Mouse (Mus musculus) bone marrow macrophage, adult 2 months (primary cell): Measurements from ENCODE around the gene Tubgcp4. TPM values are rescaled to one million over a fixed set of nuclear protein-coding genes. Genes with fewer than 3 reads are reported as not detected.

Experiments used
- H3K27ac ChIP-seq: 2 replicates; pipeline ENCODE4 v1.5.1; 2012; ENCODE audit warnings: low read depth, low read length; ENCODE audit not compliant: insufficient read depth
- H3K4me1 ChIP-seq: 2 replicates; pipeline ENCODE4 v1.6.1; 2012; ENCODE audit warnings: low read length; ENCODE audit not compliant: control insufficient read depth, insufficient read depth
- H3K4me3 ChIP-seq: 2 replicates; pipeline ENCODE4 v1.5.1; 2012; ENCODE audit warnings: mild to moderate bottlenecking, low read length, moderate library complexity; ENCODE audit not compliant: insufficient read depth
- CTCF ChIP-seq: IDR thresholded peaks from 2 replicates; pipeline ENCODE4 v1.5.1; 2012; ENCODE audit warnings: low read depth, mild to moderate bottlenecking, low read length, moderate library complexity
- POLR2A ChIP-seq: IDR thresholded peaks from 2 replicates; pipeline ENCODE4 v1.6.1; 2012; ENCODE audit warnings: mild to moderate bottlenecking, low read depth, low read length, borderline replicate concordance
- polyA plus RNA-seq: library from polyadenylated mRNA; stranded (reverse); fragments of >200 nt; gene quantifications from 2 replicates; pipeline ENCODE4 v1.2.4, GENCODE M21; 2012; ENCODE audit not compliant: missing spikeins, insufficient read depth, insufficient read length

Tubgcp4 gene
- polyA plus RNA-seq, 1 experiment = 61.9 TPM

GRCm38 (mm10) chr2:121195466-121195865 lies 25.0 kb downstream of the Tubgcp4 start:
- Histone ChIP-seq H3K4me1 (no peaks in the 10 kb centered on the region), H3K27ac (no peak overlapping the region), H3K4me3 (no peak overlapping the region)
- no peak for TF ChIP-seq POLR2A

GRCm38 (mm10) chr2:121204276-121204675 lies 33.8 kb downstream of the Tubgcp4 start:
- TF ChIP-seq POLR2A = no peak
- TF ChIP-seq CTCF = no peak
- H3K4me1 ChIP-seq = no peaks in the 10 kb centered on the region
- H3K27ac ChIP-seq = no peak overlapping the region
- H3K4me3 ChIP-seq = no peak overlapping the region

GRCm38 (mm10) chr2:121206541-121206940 lies 36.1 kb downstream of the Tubgcp4 start:
- Histone ChIP-seq H3K4me3 (no peak overlapping the region), H3K27ac (no peak overlapping the region), H3K4me1 (no peaks in the 10 kb centered on the region)
- TF ChIP-seq CTCF (no peak), POLR2A (no peak)

- TF ChIP-seq CTCF = no peak
- no peak for TF ChIP-seq POLR2A
- H3K4me3 ChIP-seq = no peak overlapping the region
- no peaks in the 10 kb centered on the region for H3K4me1 ChIP-seq
- H3K27ac ChIP-seq = no peak overlapping the region
Observed at GRCm38 (mm10) chr2:121214491-121214890, 44.0 kb downstream of the Tubgcp4 start.

GRCm38 (mm10) chr2:121219177-121219576 lies 48.7 kb downstream of the Tubgcp4 start:
- Histone ChIP-seq H3K27ac (no peak overlapping the region), H3K4me3 (no peak overlapping the region), H3K4me1 (no peaks in the 10 kb centered on the region)
- TF ChIP-seq CTCF = no peak
- no peak for TF ChIP-seq POLR2A

- H3K27ac ChIP-seq = no peak overlapping the region
- H3K4me1 ChIP-seq = no peaks in the 10 kb centered on the region
- H3K4me3 ChIP-seq = no peak overlapping the region
- no peak for TF ChIP-seq CTCF
- no peak for TF ChIP-seq POLR2A
Observed at GRCm38 (mm10) chr2:121219994-121220393, 49.5 kb downstream of the Tubgcp4 start.

GRCm38 (mm10) chr2:121223010-121223409 lies 52.6 kb downstream of the Tubgcp4 start:
- no peak for TF ChIP-seq CTCF
- no peak for TF ChIP-seq POLR2A
- Histone ChIP-seq H3K4me1 (no peaks in the 10 kb centered on the region), H3K4me3 (no peak overlapping the region), H3K27ac (no peak overlapping the region)

- Histone ChIP-seq H3K4me1 (no peaks in the 10 kb centered on the region), H3K4me3 (no peak overlapping the region), H3K27ac (no peak overlapping the region)
- TF ChIP-seq CTCF = no peak
Observed at GRCm38 (mm10) chr2:121228135-121228534, 57.7 kb downstream of the Tubgcp4 start.

- Histone ChIP-seq H3K27ac (no peak overlapping the region), H3K4me1 (peaks cover 2% of the 10 kb centered on the region; the same call in 1 of the 2 replicates), H3K4me3 (no peak overlapping the region)
- TF ChIP-seq CTCF (no peak), POLR2A (no peak)
Observed at GRCm38 (mm10) chr2:121235460-121236072, 65.1 kb downstream of the Tubgcp4 start.

GRCm38 (mm10) chr2:121239426-121239825 lies 69.0 kb downstream of the Tubgcp4 start:
- Histone ChIP-seq H3K27ac (no peak overlapping the region), H3K4me1 (peaks cover 2% of the 10 kb centered on the region; the same call in 1 of the 2 replicates), H3K4me3 (no peak overlapping the region)
- TF ChIP-seq POLR2A = no peak
- no peak for TF ChIP-seq CTCF

GRCm38 (mm10) chr2:121244099-121244498 lies 73.6 kb downstream of the Tubgcp4 start:
- H3K4me1 ChIP-seq = no peaks in the 10 kb centered on the region
- H3K27ac ChIP-seq = no peak overlapping the region
- TF ChIP-seq POLR2A = no peak
- no peak for TF ChIP-seq CTCF
- H3K4me3 ChIP-seq = no peak overlapping the region

Other genes starting within 250 kb of the Tubgcp4 start
- gene Ubr1, start 199.9 kb upstream of the Tubgcp4 start, polyA plus RNA-seq = 11.2 and 14.9 TPM in 2 replicates
- gene Tmem62, start 193.6 kb upstream of the Tubgcp4 start, polyA plus RNA-seq = 7.2 and 11.4 TPM in 2 replicates
- 69.8 and 70.8 TPM in 2 replicates for gene Ccndbp1, start 162.3 kb upstream of the Tubgcp4 start, polyA plus RNA-seq
- gene Epb42, start 133.6 kb upstream of the Tubgcp4 start, polyA plus RNA-seq = not detected in 2 replicates
- not detected in 2 replicates for gene Tgm5, start 84.8 kb upstream of the Tubgcp4 start, polyA plus RNA-seq
- not detected in 2 replicates for gene Tgm7, start 60.9 kb upstream of the Tubgcp4 start, polyA plus RNA-seq
- gene Adal, start 30.2 kb upstream of the Tubgcp4 start, polyA plus RNA-seq = 6.0 and 7.6 TPM in 2 replicates
- gene Lcmt2, start 30.0 kb upstream of the Tubgcp4 start, polyA plus RNA-seq = 5.9 and 6.2 TPM in 2 replicates
- gene Zscan29, start 471 bp downstream of the Tubgcp4 start, polyA plus RNA-seq = 27.5 and 28.5 TPM in 2 replicates
- gene Trp53bp1, start 100.8 kb downstream of the Tubgcp4 start, polyA plus RNA-seq = 22.2 and 22.6 TPM in 2 replicates
- gene Map1a, start 118.9 kb downstream of the Tubgcp4 start, polyA plus RNA-seq = 0.33 and 0.66 TPM in 2 replicates
- gene Ppip5k1, start 184.7 kb downstream of the Tubgcp4 start, polyA plus RNA-seq = 13.8 and 15.0 TPM in 2 replicates
- not detected in 2 replicates for gene Ckmt1, start 187.1 kb downstream of the Tubgcp4 start, polyA plus RNA-seq
- gene Strc, start 216.5 kb downstream of the Tubgcp4 start, polyA plus RNA-seq = not detected in 2 replicates
- 360 and 362 TPM in 2 replicates for gene Pdia3, start 243.1 kb downstream of the Tubgcp4 start, polyA plus RNA-seq
- 0.80 and 1.5 TPM in 2 replicates for gene Catsper2, start 243.1 kb downstream of the Tubgcp4 start, polyA plus RNA-seq